Mouse (Mus musculus) heart, postnatal 0 days (tissue): Measurements from ENCODE around the gene Wdr4. TPM values are rescaled to one million over a fixed set of nuclear protein-coding genes. Genes with fewer than 3 reads are reported as not detected.

ENCODE experiments used
- ATAC-seq: fragments of 200-750 bp; cut with Nextera tagmentation; 2 replicates; pipeline ENCODE4 v1.8.0; 2017; ENCODE audit warnings: low read depth, moderate number of reproducible peaks, moderate library complexity; ENCODE audit not compliant: insufficient read depth
- DNase-seq: peaks from one replicate; pipeline ENCODE4 v3.0.0-alpha.2; 2016; ENCODE audit warnings: low spot score
- H3K27ac ChIP-seq: fragments of 300-500 bp; sonication (generic); 2 replicates; pipeline ENCODE4 v1.5.1; 2014; ENCODE audit warnings: low read depth, mild to moderate bottlenecking
- H3K27me3 ChIP-seq: fragments of 300-500 bp; sonication (generic); 2 replicates; pipeline ENCODE4 v1.6.1; 2014; ENCODE audit warnings: low read length, mixed read lengths; ENCODE audit not compliant: control insufficient read depth, insufficient read depth
- H3K36me3 ChIP-seq: fragments of 300-500 bp; sonication (generic); replicated peaks from 2 replicates; pipeline ENCODE4 v1.6.1; 2014; ENCODE audit warnings: low read length, mixed read lengths; ENCODE audit not compliant: control insufficient read depth, insufficient read depth
- H3K4me1 ChIP-seq: fragments of 300-500 bp; sonication (generic); 2 replicates; pipeline ENCODE4 v1.6.1; 2014; ENCODE audit warnings: antibody characterized with exemption; ENCODE audit not compliant: control insufficient read depth, insufficient read depth
- H3K4me2 ChIP-seq: fragments of 300-500 bp; sonication (generic); 2 replicates; pipeline ENCODE4 v1.6.1; 2014; ENCODE audit warnings: low read depth, mild to moderate bottlenecking, low read length, moderate library complexity
- H3K4me3 ChIP-seq: fragments of 300-500 bp; sonication (generic); 2 replicates; pipeline ENCODE4 v1.5.1; 2014; ENCODE audit warnings: low read depth, low read length
- H3K9ac ChIP-seq: fragments of 300-500 bp; sonication (generic); replicated peaks from 2 replicates; pipeline ENCODE4 v1.6.1; 2014; ENCODE audit warnings: low read depth, low read length, mixed read lengths
- H3K9me3 ChIP-seq: fragments of 300-500 bp; sonication (generic); replicated peaks from 2 replicates; pipeline ENCODE4 v1.6.1; 2016; ENCODE audit warnings: low read length; ENCODE audit not compliant: control insufficient read depth
- CTCF ChIP-seq: IDR thresholded peaks from 2 replicates; pipeline ENCODE4 v1.5.1; 2016; ENCODE audit warnings: antibody characterized with exemption, control low read depth, low read depth
- EP300 ChIP-seq: IDR thresholded peaks from 2 replicates; pipeline ENCODE4 v1.6.1; 2016; ENCODE audit warnings: antibody characterized with exemption, low read depth
- WGBS: fragments of 180-500 bp; shearing (Covaris S2); extraction: QIAGEN DNeasy Blood & Tissue Kit; methylation state at CpG from one replicate; pipeline ENCODE4 v1.1.7; 2014; 5-methylcytosine and 5-hydroxymethylcytosine counted together
- polyA plus RNA-seq: library from polyadenylated mRNA; unstranded; fragments of >200 nt; fragmentation: Nextera tagmentation; extraction: Ambion mirVana; gene quantifications from 2 replicates; pipeline ENCODE4 v1.2.1, GENCODE M21; 2015
- total RNA-seq: library from RNA; depleted of rRNA; stranded (reverse); fragments of >200 nt; gene quantifications from 2 replicates; pipeline ENCODE4 v1.2.3, GENCODE M21; 2014; ENCODE audit warnings: low replicate concordance

Wdr4 gene
- total and polyA plus RNA-seq, 2 experiments from 2014 or later: 10.4 to 30.8 TPM

DNA sequence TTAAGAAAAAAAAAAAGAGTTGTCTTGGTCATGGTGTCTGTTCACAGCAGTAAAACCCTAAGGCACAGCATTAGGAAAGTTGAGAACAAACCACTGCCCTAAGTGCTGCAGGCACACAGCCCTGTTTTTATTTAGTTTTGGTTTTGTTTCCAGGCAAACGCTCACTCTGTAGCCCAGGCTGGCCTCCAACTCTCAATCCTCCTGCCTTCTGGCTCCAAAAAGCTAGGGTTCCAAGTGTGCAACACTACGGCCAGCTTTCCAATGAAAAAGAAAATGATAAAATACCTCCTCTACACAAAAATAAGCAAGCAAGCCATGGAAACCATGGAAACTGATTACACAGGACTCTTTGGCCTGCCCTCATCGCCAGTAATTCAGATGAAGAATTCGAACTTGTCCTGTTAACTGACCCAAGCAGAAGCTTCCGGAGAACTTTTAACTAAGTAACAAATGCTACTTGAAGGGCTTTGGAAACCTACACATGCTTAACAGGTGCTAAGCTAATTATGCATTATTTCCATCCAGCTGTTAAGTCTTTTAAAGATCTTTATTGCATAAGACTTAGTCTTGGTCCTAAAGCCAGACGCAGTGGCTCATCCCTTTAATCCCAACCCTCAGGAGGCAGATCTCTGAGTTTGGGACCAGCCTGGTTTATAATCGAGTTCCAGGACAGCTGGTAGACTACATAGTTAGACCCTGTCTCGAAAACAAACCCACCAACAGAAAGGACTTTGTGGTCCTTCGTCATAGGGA lies 26.8 kb upstream of the Wdr4 start:
- Histone ChIP-seq H3K27me3 (no peaks in the 10 kb centered on the region), H3K9me3 (peaks cover 5% of the 10 kb centered on the region; the same call in 1 of the 2 replicates), H3K27ac (no peak overlapping the region), H3K4me2 (no peak overlapping the region), H3K4me1 (no peaks in the 10 kb centered on the region), H3K4me3 (no peak overlapping the region), H3K36me3 (no peaks in the 10 kb centered on the region), H3K9ac (no peak overlapping the region)
- DNase-seq (no peak), ATAC-seq (no peak)
- TF ChIP-seq EP300: no peak
- no peak for TF ChIP-seq CTCF
- WGBS: 82% methylated on average over 9 of the region's 9 CpGs

DNA sequence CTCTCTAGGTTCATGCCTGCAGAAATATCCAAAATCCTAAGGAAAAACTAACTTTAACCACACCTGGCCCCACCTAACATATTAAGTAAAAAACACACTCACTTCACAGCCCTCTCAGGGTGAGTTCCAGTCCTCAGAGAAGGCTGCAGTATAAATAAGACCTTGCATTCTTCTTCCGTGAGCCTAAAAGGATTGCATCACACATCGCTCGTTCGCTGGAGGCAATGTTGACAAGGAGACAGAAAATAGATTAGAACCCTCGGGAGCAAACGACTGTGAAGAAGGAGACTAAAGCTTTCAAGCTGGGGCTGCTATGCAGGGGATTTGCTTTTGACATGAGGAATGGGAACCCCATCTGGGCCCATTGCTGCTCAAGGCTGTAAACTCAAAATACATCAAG lies 23.8 kb upstream of the Wdr4 start:
- no peak for DNase-seq
- no peak overlapping the region for H3K4me2 ChIP-seq
- no peaks in the 10 kb centered on the region for H3K27me3 ChIP-seq
- no peak overlapping the region for H3K27ac ChIP-seq
- WGBS: 19% methylated on average over 6 of the region's 6 CpGs
- H3K9me3 ChIP-seq: no peaks in the 10 kb centered on the region
- ATAC-seq: no peak
- no peak overlapping the region for H3K4me3 ChIP-seq
- TF ChIP-seq CTCF (no peak), EP300 (no peak)
- no peaks in the 10 kb centered on the region for H3K36me3 ChIP-seq
- no peaks in the 10 kb centered on the region for H3K4me1 ChIP-seq
- H3K9ac ChIP-seq: no peak overlapping the region

DNA sequence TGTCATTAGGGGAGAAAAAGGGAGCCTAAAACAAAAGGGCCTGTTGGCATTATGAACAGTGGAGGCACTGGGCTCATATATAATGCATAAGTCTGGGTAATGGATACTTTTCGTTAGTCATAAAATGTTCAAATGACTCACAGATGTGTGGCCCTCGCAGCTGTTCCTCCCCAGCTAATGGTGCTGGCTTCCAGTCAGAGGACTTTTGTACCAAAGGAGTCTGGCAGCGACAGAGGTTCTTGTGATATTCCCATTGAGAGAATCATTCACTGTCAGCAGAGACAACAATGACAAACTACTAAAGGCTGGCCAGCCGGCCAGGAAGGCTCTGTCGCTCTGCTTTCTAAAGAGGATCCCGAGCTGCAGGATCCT lies 21.7 kb upstream of the Wdr4 start:
- H3K4me3 ChIP-seq: no peak overlapping the region

DNA sequence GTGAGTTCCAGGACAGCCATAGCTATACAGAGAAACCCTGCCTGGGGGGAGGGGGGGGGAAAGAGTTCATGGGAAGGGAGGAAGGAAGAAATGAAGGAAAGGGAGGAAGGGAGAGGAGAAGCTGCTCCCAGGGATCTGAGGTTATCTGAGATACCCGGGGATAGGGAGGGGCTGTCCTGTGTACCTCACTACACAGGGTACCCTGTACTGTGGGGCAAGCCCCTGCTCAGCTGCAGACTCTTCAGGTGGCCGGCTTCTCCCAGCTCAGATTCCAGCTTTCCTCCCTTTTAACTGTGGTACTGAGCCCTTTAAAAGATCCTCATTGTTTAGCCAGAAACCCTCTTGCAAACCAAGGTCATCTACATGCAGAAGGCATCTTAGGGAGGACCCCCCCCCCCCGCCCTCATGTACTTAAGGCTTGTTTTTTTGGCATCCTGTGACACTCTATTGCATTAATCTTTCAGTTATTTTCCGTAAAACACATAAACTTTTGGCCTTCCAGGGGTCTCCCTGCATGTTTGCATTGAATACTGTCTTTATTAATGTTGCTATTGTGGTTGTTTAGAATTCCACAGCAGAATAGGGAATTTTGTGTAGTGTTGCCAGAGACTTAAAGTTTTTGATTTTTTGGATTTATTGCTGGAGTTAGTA lies 21.2 kb upstream of the Wdr4 start:
- TF ChIP-seq EP300 (no peak), CTCF (no peak)
- Histone ChIP-seq H3K36me3 (no peaks in the 10 kb centered on the region), H3K4me2 (no peak overlapping the region), H3K9me3 (no peaks in the 10 kb centered on the region), H3K27ac (no peak overlapping the region), H3K4me1 (no peaks in the 10 kb centered on the region), H3K27me3 (no peaks in the 10 kb centered on the region), H3K4me3 (no peak overlapping the region), H3K9ac (no peak overlapping the region)
- DNase-seq (no peak), ATAC-seq (no peak)
- WGBS: 73% methylated on average over 4 of the region's 4 CpGs

More for the DNA sequence above, 21.7 kb upstream of the Wdr4 start:
- Histone ChIP-seq H3K9ac (no peak overlapping the region), H3K4me2 (no peak overlapping the region), H3K27me3 (no peaks in the 10 kb centered on the region), H3K36me3 (no peaks in the 10 kb centered on the region), H3K27ac (no peak overlapping the region), H3K4me1 (no peaks in the 10 kb centered on the region), H3K9me3 (no peaks in the 10 kb centered on the region)
- no peak for TF ChIP-seq CTCF
- TF ChIP-seq EP300: no peak
- WGBS: 42% methylated on average over 6 of the region's 6 CpGs
- DNase-seq: peak; percentile 19
- ATAC-seq: no peak

DNA sequence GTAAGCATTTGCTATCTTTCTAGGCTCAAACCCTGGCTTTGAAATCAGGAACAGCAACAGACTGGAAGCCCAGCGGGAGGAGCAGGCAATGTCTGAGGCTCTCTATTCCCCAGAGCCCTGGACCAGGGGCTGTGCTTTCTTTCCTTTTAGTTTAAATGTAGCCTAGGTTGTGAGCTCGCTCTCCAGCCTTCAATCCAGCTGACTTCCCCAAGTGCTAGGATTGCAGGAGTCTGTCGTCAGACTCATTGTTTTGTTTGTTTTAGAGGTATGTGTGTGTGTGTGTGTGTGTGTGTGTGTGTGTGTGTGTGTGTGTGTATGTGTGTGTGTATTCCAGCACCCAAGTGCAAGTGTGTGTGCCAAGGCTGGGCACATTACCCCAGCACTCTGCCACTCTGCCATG lies 20.3 kb upstream of the Wdr4 start:
- H3K4me3 ChIP-seq: no peak overlapping the region
- DNase-seq (no peak), ATAC-seq (no peak)
- no peak overlapping the region for H3K27ac ChIP-seq
- H3K4me1 ChIP-seq: peaks cover 4% of the 10 kb centered on the region; the same call in 1 of the 2 replicates
- H3K9ac ChIP-seq: no peak overlapping the region
- no peaks in the 10 kb centered on the region for H3K9me3 ChIP-seq
- H3K4me2 ChIP-seq: no peak overlapping the region
- H3K27me3 ChIP-seq: no peaks in the 10 kb centered on the region
- H3K36me3 ChIP-seq: no peaks in the 10 kb centered on the region
- no peak for TF ChIP-seq EP300
- no peak for TF ChIP-seq CTCF
- 50% methylated on average over 3 of the region's 3 CpGs for WGBS
